Mouse (Mus musculus): Measurements from ENCODE around the gene Adam12.

Gene Adam12

GRCm38 (mm10) chr7:134231378-134232346, at the start of gene Adam12:
Gene Adam12 (minus strand): TSS chr7:134232146.
- no peak for DNase-seq

- DNase-seq = no peak
Measured at GRCm38 (mm10) chr7:134272956-134273355, 41.0 kb upstream of the Adam12 start.

DNA sequence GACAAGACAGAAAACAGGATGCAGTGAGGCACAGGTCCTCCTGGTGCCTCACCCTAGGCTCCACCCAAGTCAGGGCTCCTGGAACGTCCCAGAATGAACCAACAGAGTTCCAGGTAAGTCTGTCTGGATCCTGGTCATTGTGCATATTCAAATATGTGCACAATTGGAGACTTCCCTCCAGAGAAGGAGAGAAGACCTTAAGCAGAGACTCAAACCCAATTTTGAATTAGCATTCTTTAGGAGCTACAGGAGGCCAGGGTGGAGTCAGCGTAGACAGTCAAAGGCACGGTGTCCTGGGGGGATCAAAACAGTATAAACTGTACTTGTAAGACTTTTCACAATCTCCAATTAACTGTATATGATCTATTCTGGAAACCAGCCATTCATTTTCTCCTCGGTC, 40.5 kb upstream of the Adam12 start:
- DNase-seq = no peak

DNA sequence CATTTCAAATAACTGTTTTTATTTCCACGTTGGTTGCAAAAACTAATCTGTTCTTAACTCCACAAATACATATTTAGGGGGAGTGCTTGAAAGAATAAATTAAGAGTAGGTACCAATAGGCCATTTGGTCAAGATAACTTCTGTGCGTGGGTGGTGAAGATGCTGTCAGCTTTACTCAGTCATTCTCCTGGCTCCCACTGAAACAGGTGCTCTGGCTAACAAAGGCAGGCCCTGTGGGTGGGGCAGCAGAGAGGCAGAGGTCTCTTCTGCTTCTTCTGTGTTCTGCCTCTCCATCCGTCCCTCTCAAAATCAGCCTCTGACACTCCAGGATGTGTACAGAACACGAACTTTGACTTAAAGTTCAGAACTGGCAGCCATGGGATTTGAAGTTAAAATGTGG, 33.8 kb upstream of the Adam12 start:
- DNase-seq = no peak

- peak; percentile 64 for DNase-seq
Measured at GRCm38 (mm10) chr7:134263146-134263906, 31.4 kb upstream of the Adam12 start.

- no peak for DNase-seq
Measured at GRCm38 (mm10) chr7:134261003-134261701, 29.2 kb upstream of the Adam12 start.

GRCm38 (mm10) chr7:134250273-134250870, 18.4 kb upstream of the Adam12 start:
- DNase-seq = no peak

DNA sequence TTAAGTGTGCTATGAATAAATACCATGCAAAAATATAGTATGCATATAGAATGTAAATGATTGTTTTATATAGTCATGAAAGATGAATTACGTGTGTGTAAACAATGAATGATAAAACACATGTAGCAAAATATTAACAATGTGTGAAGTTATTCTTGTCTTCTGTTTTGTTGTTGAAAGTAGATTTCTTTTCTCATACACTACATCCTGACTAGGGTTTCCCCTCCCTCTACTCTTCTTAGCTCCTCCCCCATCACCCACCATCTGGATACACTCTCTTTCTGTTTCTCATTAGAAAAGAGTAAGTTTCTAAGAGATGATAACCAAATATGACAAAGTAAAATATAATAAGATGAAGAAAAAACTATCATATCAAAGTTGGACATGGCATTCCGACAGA, 16.1 kb upstream of the Adam12 start:
- no peak for DNase-seq

DNA sequence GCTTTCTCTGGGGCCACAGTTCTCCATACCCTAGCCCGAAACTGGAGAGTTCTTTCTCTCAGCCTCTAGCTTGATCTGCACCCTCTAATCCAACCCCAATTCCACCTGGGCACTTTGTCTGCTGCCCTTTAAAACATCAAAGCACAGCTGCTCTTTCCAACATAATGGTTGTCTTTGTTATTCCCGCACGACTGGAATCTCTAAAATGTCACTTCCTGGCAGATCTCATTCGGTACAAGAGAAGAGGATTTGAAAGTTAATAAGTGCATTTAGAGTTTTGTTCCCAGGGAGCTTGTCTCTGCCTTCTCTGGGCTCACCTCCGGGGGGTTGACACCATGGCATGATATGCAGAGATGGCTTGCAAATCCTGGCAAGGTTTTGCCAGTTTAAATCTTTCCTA, 14.7 kb upstream of the Adam12 start:
- DNase-seq = no peak

GRCm38 (mm10) chr7:134242773-134243172, 10.8 kb upstream of the Adam12 start:
- no peak for DNase-seq

- no peak for DNase-seq
Measured at GRCm38 (mm10) chr7:134241212-134241611, 9.3 kb upstream of the Adam12 start.

DNA sequence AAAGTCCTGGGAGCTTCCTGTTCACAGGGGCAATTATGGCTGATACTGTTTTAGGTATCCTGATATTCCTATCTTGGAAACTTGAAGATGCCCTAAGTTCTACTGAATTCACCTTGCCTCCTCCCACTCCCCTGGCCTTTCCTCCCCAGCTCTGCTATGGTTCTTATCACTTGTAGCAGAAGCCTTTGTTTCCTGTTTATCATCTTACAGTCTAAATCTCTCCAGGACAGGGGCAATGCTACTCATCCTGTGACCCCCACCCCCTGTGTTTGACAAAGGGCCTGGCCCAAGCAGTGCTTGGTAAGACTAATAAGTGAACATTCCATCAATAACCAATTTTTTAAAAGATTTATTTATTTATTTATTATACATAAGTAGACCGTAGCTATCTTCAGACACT, 8.6 kb upstream of the Adam12 start:
- DNase-seq = no peak

- no peak for DNase-seq
Measured at GRCm38 (mm10) chr7:134238863-134239262, 6.9 kb upstream of the Adam12 start.

DNA sequence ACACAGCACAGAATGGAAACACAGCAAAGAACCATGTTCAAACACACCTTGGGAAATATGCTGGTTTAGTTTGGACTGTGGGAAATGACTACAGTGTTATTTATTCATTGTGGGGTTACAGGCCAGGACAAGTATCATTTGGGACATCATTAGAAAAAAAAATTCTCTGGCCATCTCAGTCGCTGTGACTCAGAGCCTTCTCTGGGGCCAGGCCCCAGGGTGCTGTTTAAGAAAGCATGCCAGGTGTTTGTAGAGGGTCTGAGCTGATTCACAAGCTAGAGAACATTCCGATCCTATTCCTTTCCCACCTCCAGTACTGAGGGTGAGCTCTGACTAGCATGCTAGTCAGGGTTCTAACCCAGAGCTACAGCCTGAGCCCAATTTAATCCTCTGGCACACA, 5.4 kb upstream of the Adam12 start:
- no peak for DNase-seq

DNA sequence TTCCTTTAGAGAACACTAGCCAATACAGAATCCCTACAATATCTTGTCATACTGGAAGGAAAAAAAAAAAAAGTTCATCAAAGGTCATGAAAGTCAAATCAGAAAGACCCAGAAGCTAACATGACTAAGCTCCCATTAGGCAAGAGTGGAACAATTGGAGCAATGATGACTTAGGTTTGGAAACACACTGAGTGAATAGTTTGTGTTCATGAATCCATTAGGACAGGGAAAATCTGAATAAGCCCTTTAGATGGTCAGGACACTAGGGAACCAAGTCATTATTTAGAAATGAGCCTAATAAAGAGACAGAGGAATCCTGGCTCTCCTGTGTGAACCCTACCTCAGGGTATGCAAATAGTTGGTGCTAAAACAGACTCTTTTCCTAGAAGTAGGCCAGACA, 4.8 kb upstream of the Adam12 start:
- no peak for DNase-seq

- no peak for DNase-seq
Measured at GRCm38 (mm10) chr7:134235552-134235951, 3.6 kb upstream of the Adam12 start.

DNA sequence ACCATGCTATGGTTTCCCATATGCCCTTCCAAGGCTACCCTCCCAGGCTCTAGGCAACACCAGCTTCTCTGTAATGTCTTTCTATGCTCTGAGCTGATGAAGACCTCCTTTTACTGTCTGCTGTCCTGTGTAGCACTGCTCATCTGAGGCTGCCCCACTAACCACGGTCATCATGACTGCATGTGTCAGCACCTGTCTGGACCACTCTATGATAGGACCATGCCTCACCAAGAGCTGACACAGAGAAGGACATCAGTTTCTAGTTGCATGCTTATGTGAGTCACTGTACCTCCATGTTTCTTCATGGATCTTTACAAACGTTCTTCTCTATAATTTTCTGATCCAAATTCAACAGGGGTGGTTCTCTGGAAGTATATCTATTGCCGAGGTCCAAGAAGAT, 1.2 kb downstream of the Adam12 start:
- DNase-seq = no peak

GRCm38 (mm10) chr7:134229899-134230298, 2.0 kb downstream of the Adam12 start:
- DNase-seq = no peak

- DNase-seq = no peak
Measured at GRCm38 (mm10) chr7:134227773-134228455, 4.0 kb downstream of the Adam12 start.

DNA sequence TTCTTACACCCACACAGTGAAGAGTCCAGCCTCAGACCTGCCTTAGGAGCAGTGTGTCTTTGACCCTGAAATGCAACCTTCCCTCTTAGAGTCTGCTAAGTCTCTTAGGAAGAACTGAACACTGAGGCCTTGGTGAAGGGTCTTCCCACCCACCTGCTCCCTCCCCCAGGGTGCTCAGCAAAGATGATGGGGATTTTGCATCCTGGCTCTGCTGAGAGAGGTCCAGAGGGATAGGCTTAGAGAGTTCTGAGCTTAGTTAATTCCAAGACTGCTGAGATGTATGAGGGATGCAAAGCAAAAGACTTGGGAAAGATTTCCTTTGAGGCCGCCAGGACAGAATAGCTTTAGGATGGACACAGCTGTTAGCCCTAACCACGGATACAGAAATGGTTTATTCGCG, 4.8 kb downstream of the Adam12 start:
- no peak for DNase-seq

GRCm38 (mm10) chr7:134226231-134226630, 5.7 kb downstream of the Adam12 start:
- DNase-seq = no peak
